Mouse (Mus musculus): ENCODE results near the gene Fkbp4.

- TF ChIP-seq CTCF (IDR thresholded peaks at IDR 0.05; ENCODE audit: insufficient read depth, low read length) (no peak), POLR2A (IDR thresholded peaks at IDR 0.05; ENCODE audit: borderline replicate concordance, extremely low read depth, low read depth, low read length) (no peak)
These were observed 23.1 kb upstream of the Fkbp4 start for GRCm38 (mm10) chr6:128461606-128462005.
